Mouse (Mus musculus): ENCODE measurements around the gene Pigx.
"Not testable (repeated sequence)": the region's sequence is repeated elsewhere in the genome, so short reads cannot be mapped to it uniquely, and the experiment has no call there.

Gene Pigx

DNA sequence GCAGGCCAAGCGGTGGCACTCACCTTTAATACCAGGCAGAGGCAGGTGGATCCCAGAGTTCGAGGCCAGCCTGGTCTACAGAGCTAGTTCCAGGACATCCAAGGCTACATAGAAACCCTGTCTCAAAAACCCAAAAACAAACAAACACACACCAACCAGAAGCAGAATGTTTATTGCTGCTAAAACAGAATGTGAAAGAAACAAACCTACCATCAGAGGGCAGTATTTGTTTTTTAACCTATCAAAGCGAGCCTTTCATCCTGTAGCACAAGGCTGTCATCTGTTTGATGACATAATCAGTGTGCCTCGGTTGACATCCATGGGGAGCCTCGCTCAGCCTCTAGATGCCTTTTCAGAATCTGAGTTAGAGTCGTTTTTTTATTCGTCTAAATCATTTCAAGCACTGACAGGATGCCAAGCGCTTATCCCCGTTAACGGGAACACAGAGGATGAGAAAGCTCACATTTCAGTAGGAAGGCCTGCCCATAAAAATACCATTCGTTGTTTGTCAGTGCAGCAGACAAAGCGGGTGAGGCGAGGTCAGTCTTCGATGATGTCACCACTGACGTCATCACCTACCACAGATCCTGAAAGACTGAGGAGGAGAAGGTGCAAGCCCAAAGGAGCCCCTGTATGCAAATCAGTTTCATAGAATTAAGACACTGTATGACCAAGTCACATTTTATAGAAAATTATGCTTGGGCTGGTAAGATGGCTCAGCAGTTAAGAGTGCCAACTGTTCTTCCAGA, 11.6 kb upstream of the Pigx start:
- DNase-seq (ENCODE audit: low read depth, low spot score) = peak; percentile 59

- no peak for DNase-seq (ENCODE audit: low read depth, low spot score)
These were observed 9.0 kb upstream of the Pigx start for GRCm38 (mm10) chr16:32108578-32108977.

DNA sequence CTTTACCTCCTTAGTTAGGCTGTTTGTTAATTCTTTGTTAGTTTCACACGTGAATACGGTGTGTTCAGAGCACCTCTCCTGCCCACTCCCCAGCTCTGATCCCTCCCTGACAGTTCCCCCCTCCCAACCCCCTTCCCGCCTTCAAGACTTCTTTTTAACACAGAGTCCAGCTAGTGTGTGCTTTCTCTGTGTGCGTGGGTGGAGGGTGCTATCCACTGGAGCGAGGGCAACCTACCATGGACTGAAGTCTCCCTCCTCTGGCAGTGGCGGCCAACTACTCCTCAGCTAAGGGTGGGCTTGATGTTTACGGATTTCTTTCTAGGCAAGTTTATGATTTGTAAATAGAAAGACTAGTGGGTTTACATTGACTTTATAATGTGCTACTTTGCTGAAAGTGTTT, 8.6 kb upstream of the Pigx start:
- no peak for DNase-seq (ENCODE audit: low read depth, low spot score)

GRCm38 (mm10) chr16:32107342-32108045, 8.0 kb upstream of the Pigx start:
- no peak for DNase-seq (ENCODE audit: low read depth, low spot score)

DNA sequence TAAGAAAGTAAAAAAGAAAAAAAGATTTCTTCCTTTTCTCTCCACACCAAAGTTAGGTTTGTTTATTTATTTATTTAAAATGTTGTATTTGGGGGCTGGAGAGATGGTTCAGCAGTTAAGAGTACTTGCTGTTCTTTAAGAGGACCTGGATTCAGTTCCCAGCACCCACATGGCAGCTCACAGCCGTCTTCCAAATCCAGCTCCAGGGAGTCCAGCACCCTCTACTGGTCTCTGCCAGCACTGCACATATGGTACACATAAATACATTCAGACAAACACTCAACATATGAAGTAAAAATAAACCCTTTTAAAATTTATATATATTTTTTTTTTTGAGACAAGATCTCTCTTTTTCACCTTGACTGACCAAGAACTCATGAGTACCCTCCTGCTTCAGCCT, 6.2 kb upstream of the Pigx start:
- DNase-seq (ENCODE audit: low read depth, low spot score) = peak; percentile 60

DNA sequence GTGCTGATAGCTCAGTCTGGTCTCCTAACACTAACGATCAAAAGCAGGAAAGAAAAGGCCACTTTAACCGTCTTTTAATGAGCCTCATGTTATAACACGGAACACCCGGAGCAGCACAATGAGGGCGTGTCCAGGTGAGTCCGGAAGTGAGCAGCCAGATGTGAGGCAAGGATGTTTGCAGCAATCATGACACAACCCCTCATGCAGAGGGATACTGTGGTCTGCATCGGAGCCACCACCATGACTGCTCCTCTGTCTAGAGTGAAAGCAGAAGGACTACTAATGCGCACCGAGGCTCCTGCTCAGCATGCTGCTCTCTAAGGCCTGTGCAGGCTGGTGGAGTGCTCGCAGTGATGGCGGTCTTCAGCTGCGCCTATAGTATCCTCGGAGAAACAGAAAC, 2.8 kb upstream of the Pigx start:
- DNase-seq (ENCODE audit: low read depth, low spot score) = no peak

DNA sequence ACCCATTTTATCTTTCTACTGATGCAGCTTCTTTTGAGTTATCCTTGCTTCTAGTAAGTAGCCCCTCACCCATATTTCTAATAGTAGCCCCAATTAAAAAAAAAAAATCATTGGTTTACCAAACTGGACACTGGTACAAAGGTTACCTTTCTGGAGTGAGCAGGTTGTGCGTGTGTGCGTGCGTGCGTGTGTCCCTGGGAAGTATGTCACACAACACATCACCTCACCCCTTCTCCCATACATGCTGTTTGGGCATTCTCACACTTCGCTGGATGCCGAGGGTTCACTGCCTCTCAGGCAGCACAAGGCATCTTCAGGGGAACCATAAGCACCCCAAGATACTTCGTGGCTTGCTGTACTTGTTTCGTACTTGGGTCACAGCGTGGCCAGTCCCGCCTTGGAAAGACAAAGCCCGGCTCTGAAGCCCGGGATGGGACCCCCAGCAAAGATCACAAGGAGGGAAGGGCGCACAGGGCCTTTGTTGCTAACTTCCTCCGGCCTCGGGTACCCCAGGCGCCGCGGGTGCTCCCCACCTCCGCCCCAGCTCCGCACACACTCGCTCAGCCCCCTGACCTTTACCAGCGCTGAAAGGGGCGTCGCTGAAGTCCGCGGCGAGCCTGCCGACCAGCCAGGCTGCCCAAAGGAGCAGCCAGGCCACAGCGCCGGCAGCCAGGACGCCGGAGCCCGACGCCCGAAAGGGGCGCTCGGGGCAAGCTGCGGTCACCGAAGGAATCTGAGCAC, 473 bp downstream of the Pigx start:
- no peak for DNase-seq (ENCODE audit: low read depth, low spot score)

GRCm38 (mm10) chr16:32097757-32098156, 1.8 kb downstream of the Pigx start:
- not testable (repeated sequence) for DNase-seq (ENCODE audit: low read depth, low spot score)

- peak; percentile 64 for DNase-seq (ENCODE audit: low read depth, low spot score)
These were observed 8.1 kb downstream of the Pigx start for GRCm38 (mm10) chr16:32091466-32091865.

- DNase-seq (ENCODE audit: low read depth, low spot score) = no peak
These were observed 11.7 kb downstream of the Pigx start for GRCm38 (mm10) chr16:32087629-32088443.

DNA sequence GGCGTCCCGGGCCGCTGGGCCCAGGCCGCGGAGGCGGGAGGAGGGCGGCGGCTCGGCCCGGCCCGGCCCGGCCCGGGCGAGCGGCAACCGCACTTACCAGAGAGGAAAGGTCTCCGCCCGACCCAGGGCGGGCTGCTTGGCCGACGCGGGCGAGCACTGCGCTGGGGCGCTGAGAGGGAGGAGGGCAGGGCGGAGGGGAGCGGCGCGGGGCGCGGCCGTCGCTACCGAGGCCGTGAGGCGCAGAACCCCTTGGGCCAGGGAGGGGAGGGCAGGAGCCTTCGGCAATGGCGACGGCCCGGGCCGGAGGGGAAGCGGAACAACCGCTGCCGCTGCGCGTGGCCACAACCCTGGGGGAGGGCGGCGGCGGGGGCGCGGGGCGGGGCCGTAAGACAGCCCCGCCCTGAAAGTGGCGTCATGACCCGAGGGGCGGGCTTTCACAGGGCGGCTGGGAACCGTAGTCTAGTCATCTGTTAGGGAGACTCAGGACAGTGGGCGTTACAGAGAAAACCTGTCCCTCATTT, 20.5 kb downstream of the Pigx start, which contains the start of gene Pak2:
Pak2 (minus strand) TSS at position 352 of the 521 bp plus-strand sequence.
- DNase-seq (ENCODE audit: low read depth, low spot score) = peak; percentile 92

- peak; percentile 79 for DNase-seq (ENCODE audit: low read depth, low spot score)
These were observed 21.0 kb downstream of the Pigx start for GRCm38 (mm10) chr16:32078408-32078990.

DNA sequence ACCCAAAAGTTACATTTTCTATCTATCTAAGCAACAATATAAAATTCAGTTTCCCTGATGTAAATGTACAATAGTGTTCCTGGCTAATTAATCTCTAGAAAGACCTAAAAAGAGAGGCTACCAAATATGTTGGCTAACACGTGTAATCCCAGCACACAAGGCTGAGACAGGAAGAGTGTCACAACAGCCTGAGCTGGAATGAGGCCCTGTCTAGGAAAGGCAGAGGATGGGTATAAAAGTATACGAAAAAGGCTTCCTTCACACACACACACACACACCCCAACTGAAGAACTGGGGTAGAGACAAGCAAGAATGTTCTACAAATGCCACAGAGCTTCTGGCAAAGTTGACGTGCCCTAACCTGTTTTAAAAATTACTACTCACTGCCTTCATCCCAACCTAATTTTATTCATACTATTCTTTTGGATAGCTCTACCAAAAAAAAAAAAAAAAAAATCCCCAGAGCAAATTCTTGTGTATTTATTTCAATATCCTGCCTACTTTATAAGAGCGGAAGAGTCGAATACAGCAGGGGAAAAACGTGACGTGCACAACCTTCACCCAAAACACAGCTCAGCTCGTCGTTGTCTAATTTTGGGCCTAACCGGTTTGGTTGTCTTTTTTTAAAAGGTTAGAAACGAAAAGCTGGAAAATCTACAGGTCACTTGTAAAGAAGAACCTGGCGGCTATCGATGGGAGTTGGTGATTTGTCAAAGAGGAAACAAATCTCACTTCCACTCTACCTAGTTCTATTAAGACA, 21.7 kb downstream of the Pigx start:
- no peak for DNase-seq (ENCODE audit: low read depth, low spot score)

- DNase-seq (ENCODE audit: low read depth, low spot score) = no peak
These were observed 23.1 kb downstream of the Pigx start for GRCm38 (mm10) chr16:32076406-32076805.

DNA sequence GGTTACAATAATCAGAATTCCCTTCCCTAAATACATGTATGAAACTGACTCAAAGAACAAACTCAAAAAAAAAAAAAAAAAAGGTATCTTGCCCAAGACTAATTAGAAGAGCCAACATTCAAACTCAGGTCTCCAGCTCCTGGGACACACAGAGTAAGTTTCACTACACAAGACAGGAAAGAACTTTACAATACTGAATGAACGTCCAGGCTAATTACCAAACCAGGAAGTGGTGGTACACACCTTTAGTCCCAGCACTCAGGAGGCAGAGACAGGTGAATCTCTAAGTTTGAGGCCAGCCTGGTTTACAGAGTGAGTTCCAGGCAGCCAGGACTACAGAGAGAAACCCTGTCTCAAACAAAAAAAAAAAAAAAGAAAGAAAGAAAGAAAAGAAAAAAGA, 23.8 kb downstream of the Pigx start:
- DNase-seq (ENCODE audit: low read depth, low spot score) = no peak

- not testable (repeated sequence) for DNase-seq (ENCODE audit: low read depth, low spot score)
These were observed 29.5 kb downstream of the Pigx start for GRCm38 (mm10) chr16:32070070-32070469.

GRCm38 (mm10) chr16:32068389-32069300, 30.9 kb downstream of the Pigx start:
- peak; percentile 36 for DNase-seq (ENCODE audit: low read depth, low spot score)

- DNase-seq (ENCODE audit: low read depth, low spot score) = no peak
These were observed 32.6 kb downstream of the Pigx start for GRCm38 (mm10) chr16:32066899-32067298.

- DNase-seq (ENCODE audit: low read depth, low spot score) = no peak
These were observed 35.6 kb downstream of the Pigx start for GRCm38 (mm10) chr16:32063900-32064299.

Measured in ZHBTc4 (cell line).